Mouse (Mus musculus) thymus, adult 2 months (tissue): ENCODE measurements around the gene Tlr4. TPM values are rescaled to one million over a fixed set of nuclear protein-coding genes. Genes with fewer than 3 reads are reported as not detected.

Experiments used
- DNase-seq: peaks from one replicate; pipeline ENCODE4 v3.0.0; 2021
- H3K27ac ChIP-seq: fragments of 200-500 bp; 2 replicates; pipeline ENCODE4 v1.5.1; 2012; ENCODE audit warnings: low read length, control low read depth; ENCODE audit not compliant: control insufficient read depth, insufficient read depth
- H3K27me3 ChIP-seq: fragments of 200-500 bp; 2 replicates; pipeline ENCODE4 v1.6.1; 2012; ENCODE audit warnings: mild to moderate bottlenecking, low read length, moderate library complexity, mixed read lengths; ENCODE audit not compliant: control insufficient read depth, insufficient read depth
- H3K36me3 ChIP-seq: fragments of 200-500 bp; 2 replicates; pipeline ENCODE4 v1.6.1; 2012; ENCODE audit warnings: mild to moderate bottlenecking, low read length, moderate library complexity; ENCODE audit not compliant: control insufficient read depth, insufficient read depth
- H3K4me1 ChIP-seq: fragments of 200-500 bp; replicated peaks from 2 replicates; pipeline ENCODE4 v1.6.1; 2012; ENCODE audit warnings: low read length; ENCODE audit not compliant: control insufficient read depth, insufficient read depth
- H3K4me3 ChIP-seq: fragments of 200-500 bp; 2 replicates; pipeline ENCODE4 v1.5.1; 2012; ENCODE audit warnings: mild to moderate bottlenecking, low read length, control low read depth, moderate library complexity; ENCODE audit not compliant: control insufficient read depth, insufficient read depth
- CTCF ChIP-seq: fragments of 200-500 bp; IDR thresholded peaks from 2 replicates; pipeline ENCODE4 v1.5.1; 2012; ENCODE audit warnings: mild to moderate bottlenecking, control low read depth, low read length, moderate library complexity, borderline replicate concordance; ENCODE audit not compliant: control insufficient read depth, poor library complexity, insufficient read depth; ENCODE audit errors: extremely low read depth
- POLR2A ChIP-seq: fragments of 200-500 bp; IDR thresholded peaks from 2 replicates; pipeline ENCODE4 v1.6.1; 2012; ENCODE audit warnings: mild to moderate bottlenecking, low read length, control low read depth, moderate library complexity; ENCODE audit not compliant: control insufficient read depth, poor library complexity, insufficient read depth; ENCODE audit errors: extremely low read depth
- WGBS: fragments of 180-500 bp; shearing (Covaris S2); methylation state at CpG from one replicate; pipeline ENCODE4 v1.1.7; 2018; 5-methylcytosine and 5-hydroxymethylcytosine counted together
- polyA plus RNA-seq: library from polyadenylated mRNA; depleted of rRNA; stranded (reverse); fragments of >200 nt; gene quantifications from 2 replicates; pipeline ENCODE4 v1.2.3, GENCODE M21; 2012

Tlr4 gene
- polyA plus RNA-seq, 1 experiment = 0.69 TPM

GRCm38 (mm10) chr4:66821171-66821570 is 6.2 kb upstream of the Tlr4 start:
- no peak overlapping the region for H3K27ac ChIP-seq
- no peaks in the 10 kb centered on the region for H3K4me1 ChIP-seq
- H3K36me3 ChIP-seq = no peaks in the 10 kb centered on the region
- 82% methylated on average over 2 of the region's 2 CpGs for WGBS
- H3K4me3 ChIP-seq = no peak overlapping the region
- DNase-seq = no peak
- TF ChIP-seq CTCF (no peak), POLR2A (no peak)
- H3K27me3 ChIP-seq = no peaks in the 10 kb centered on the region

GRCm38 (mm10) chr4:66821764-66822163 is 5.6 kb upstream of the Tlr4 start:
- Histone ChIP-seq H3K4me1 (no peaks in the 10 kb centered on the region), H3K27ac (no peak overlapping the region), H3K27me3 (no peaks in the 10 kb centered on the region), H3K4me3 (no peak overlapping the region), H3K36me3 (no peaks in the 10 kb centered on the region)
- no peak for DNase-seq
- TF ChIP-seq POLR2A (no peak), CTCF (no peak)
- 94% methylated on average over 3 of the region's 3 CpGs for WGBS

- no peak for DNase-seq
- Histone ChIP-seq H3K27ac (no peak overlapping the region), H3K4me3 (no peak overlapping the region), H3K4me1 (no peaks in the 10 kb centered on the region), H3K27me3 (no peaks in the 10 kb centered on the region), H3K36me3 (no peaks in the 10 kb centered on the region)
- no peak for TF ChIP-seq POLR2A
- no peak for TF ChIP-seq CTCF
- whole genome bisulfite sequencing = 31% methylated on average over 6 of the region's 6 CpGs
These were observed 832 bp downstream of the Tlr4 start for GRCm38 (mm10) chr4:66828163-66828668.

- no peak overlapping the region for H3K4me3 ChIP-seq
- H3K27me3 ChIP-seq = no peaks in the 10 kb centered on the region
- DNase-seq = no peak
- no peaks in the 10 kb centered on the region for H3K4me1 ChIP-seq
- no peak for TF ChIP-seq POLR2A
- no peak for TF ChIP-seq CTCF
- WGBS = 28% methylated on average over 5 of the region's 5 CpGs
- no peaks in the 10 kb centered on the region for H3K36me3 ChIP-seq
- H3K27ac ChIP-seq = no peak overlapping the region
These were observed 1.3 kb downstream of the Tlr4 start for GRCm38 (mm10) chr4:66828686-66829085.

GRCm38 (mm10) chr4:66838071-66838470 is 10.7 kb downstream of the Tlr4 start:
- no peak for DNase-seq
- Histone ChIP-seq H3K27me3 (no peaks in the 10 kb centered on the region), H3K36me3 (no peaks in the 10 kb centered on the region), H3K4me1 (no peaks in the 10 kb centered on the region), H3K27ac (no peak overlapping the region), H3K4me3 (no peak overlapping the region)
- no peak for TF ChIP-seq CTCF
- no peak for TF ChIP-seq POLR2A
- 97% methylated on average over 2 of the region's 2 CpGs for WGBS

GRCm38 (mm10) chr4:66843255-66843654 is 15.9 kb downstream of the Tlr4 start:
- no peak overlapping the region for H3K4me3 ChIP-seq
- no peak for DNase-seq
- no peaks in the 10 kb centered on the region for H3K4me1 ChIP-seq
- 48% methylated on average over 1 of the region's 1 CpGs for WGBS
- H3K27ac ChIP-seq = no peak overlapping the region
- no peaks in the 10 kb centered on the region for H3K27me3 ChIP-seq
- TF ChIP-seq POLR2A (no peak), CTCF (no peak)
- no peaks in the 10 kb centered on the region for H3K36me3 ChIP-seq

GRCm38 (mm10) chr4:66852011-66852410 is 24.6 kb downstream of the Tlr4 start:
- TF ChIP-seq CTCF = no peak
- no peak for TF ChIP-seq POLR2A
- DNase-seq = no peak
- 70% methylated on average over 3 of the region's 3 CpGs for WGBS

More at GRCm38 (mm10) chr4:66852011-66852410, 24.6 kb downstream of the Tlr4 start:
- Histone ChIP-seq H3K27ac (no peak overlapping the region), H3K4me3 (no peak overlapping the region), H3K4me1 (no peaks in the 10 kb centered on the region), H3K36me3 (no peaks in the 10 kb centered on the region), H3K27me3 (no peaks in the 10 kb centered on the region)
